Mouse (Mus musculus): ENCODE data around the gene Ephb2. TPM values are rescaled to one million over a fixed set of nuclear protein-coding genes. Genes with fewer than 3 reads are reported as not detected.

Ephb2 gene
- total RNA-seq, 2 experiments from 2014 or later, result 4.6 to 5.4 TPM

- DNase-seq, result no peak
Observed at GRCm38 (mm10) chr4:136701236-136701635, 134.6 kb downstream of the Ephb2 start.

GRCm38 (mm10) chr4:136699084-136699450 is 136.7 kb downstream of the Ephb2 start:
- no peak for DNase-seq

- DNase-seq, result no peak
Observed at GRCm38 (mm10) chr4:136698404-136699083, 137.2 kb downstream of the Ephb2 start.

GRCm38 (mm10) chr4:136697325-136697724 is 138.5 kb downstream of the Ephb2 start:
- DNase-seq, result no peak

GRCm38 (mm10) chr4:136696381-136696925 is 139.3 kb downstream of the Ephb2 start:
- peak; percentile 60 for DNase-seq

GRCm38 (mm10) chr4:136695696-136696095 is 140.1 kb downstream of the Ephb2 start:
- no peak for DNase-seq

GRCm38 (mm10) chr4:136690034-136690433 is 145.8 kb downstream of the Ephb2 start:
- peak; percentile 40 for DNase-seq

GRCm38 (mm10) chr4:136688113-136688512 is 147.7 kb downstream of the Ephb2 start:
- DNase-seq, result no peak

GRCm38 (mm10) chr4:136685431-136685869 is 150.3 kb downstream of the Ephb2 start:
- DNase-seq, result peak; percentile 29

- DNase-seq, result peak; percentile 27
Observed at GRCm38 (mm10) chr4:136684485-136684884, 151.3 kb downstream of the Ephb2 start.

- DNase-seq, result no peak
Observed at GRCm38 (mm10) chr4:136680641-136681040, 155.1 kb downstream of the Ephb2 start.

- no peak for DNase-seq
Observed at GRCm38 (mm10) chr4:136679221-136679620, 156.6 kb downstream of the Ephb2 start.

GRCm38 (mm10) chr4:136678480-136678879 is 157.3 kb downstream of the Ephb2 start:
- peak; percentile 88 for DNase-seq

GRCm38 (mm10) chr4:136675439-136675838 is 160.3 kb downstream of the Ephb2 start:
- DNase-seq, result no peak

- no peak for DNase-seq
Observed at GRCm38 (mm10) chr4:136672335-136673090, 163.3 kb downstream of the Ephb2 start.

- DNase-seq, result no peak
Observed at GRCm38 (mm10) chr4:136667757-136668156, 168.0 kb downstream of the Ephb2 start.

GRCm38 (mm10) chr4:136666002-136666401 is 169.8 kb downstream of the Ephb2 start:
- DNase-seq, result no peak

GRCm38 (mm10) chr4:136665068-136665467 is 170.7 kb downstream of the Ephb2 start:
- no peak for DNase-seq

- no peak for DNase-seq
Observed at GRCm38 (mm10) chr4:136657914-136658313, 177.9 kb downstream of the Ephb2 start.

- no peak for DNase-seq
Observed at GRCm38 (mm10) chr4:136653692-136654234, 182.0 kb downstream of the Ephb2 start.

- DNase-seq, result no peak
Observed at GRCm38 (mm10) chr4:136653019-136653418, 182.8 kb downstream of the Ephb2 start.

GRCm38 (mm10) chr4:136652528-136652910 is 183.3 kb downstream of the Ephb2 start:
- no peak for DNase-seq

- no peak for DNase-seq
Observed at GRCm38 (mm10) chr4:136651882-136652527, 183.8 kb downstream of the Ephb2 start.
